Mouse (Mus musculus): ENCODE results near the gene Tchhl1.
"Not testable (repeated sequence)": the region's sequence is repeated elsewhere in the genome, so short reads cannot be mapped to it uniquely, and the experiment has no call there.

The Tchhl1 gene

DNA sequence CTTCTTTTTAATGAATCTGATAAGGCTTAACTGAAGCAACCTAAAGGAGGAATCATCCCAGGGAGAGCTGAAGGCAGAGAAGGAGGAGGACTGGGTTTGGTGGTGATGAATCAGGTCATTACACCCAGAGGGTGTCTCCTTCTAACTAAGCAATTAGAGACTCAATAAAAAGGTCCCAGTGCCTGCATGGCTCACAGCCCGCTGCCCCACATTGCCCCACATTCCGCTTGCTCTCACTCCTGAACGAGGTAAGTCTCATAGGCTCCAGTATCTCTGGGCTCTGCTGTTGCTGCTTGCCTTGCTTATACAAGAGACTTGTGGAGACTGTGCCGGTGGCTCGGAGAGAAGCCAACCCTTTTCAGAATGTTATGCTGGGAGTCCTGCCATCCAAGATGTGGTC, at the start of gene Tchhl1:
TSS of gene Tchhl1 (plus strand) at position 194 of the 400 bp plus-strand sequence.
- DNase-seq (ENCODE audit: low spot score), result no peak

DNA sequence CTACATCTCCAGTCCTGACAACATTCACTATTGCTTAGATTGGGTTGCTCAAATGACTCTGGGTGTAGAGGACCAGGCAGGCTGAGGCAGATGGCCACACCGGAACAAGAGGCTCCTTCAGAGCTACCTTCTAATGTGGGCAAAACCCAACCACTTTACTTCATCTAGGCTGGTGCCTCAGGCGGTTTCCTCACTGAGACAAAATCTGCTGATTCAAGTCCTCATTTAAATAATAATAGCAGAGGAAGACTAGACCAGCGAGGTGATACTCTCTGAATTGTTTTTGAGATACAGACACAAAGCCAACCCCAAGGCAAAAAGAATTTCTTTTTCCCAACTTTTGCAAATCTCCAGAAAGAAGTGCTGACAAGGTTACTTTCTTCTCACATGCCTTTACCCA, 36.9 kb upstream of the Tchhl1 start:
- no peak for DNase-seq (ENCODE audit: low spot score)

DNA sequence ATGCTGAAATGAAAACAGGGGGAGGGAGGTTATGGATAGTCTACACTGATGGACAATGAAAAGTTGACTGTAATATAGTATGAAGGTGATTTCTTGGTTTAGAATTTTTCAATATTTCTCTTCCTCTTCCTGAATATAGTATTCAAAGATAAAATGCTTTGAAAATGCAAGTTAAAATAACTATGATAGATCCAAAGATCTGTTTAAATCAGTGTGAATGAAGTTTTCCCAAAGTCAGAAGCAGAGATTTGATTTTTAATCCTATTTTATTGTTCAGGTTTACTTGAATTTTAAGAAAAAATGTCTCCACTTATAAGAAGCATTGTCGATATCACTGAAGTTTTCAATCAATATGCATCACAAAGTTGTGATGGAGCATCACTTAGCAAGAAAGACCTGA, 26.5 kb upstream of the Tchhl1 start, which contains the start of gene Tchh:
TSS of gene Tchh (plus strand) at position 301 of the 400 bp plus-strand sequence.
- no peak for DNase-seq (ENCODE audit: low spot score)

DNA sequence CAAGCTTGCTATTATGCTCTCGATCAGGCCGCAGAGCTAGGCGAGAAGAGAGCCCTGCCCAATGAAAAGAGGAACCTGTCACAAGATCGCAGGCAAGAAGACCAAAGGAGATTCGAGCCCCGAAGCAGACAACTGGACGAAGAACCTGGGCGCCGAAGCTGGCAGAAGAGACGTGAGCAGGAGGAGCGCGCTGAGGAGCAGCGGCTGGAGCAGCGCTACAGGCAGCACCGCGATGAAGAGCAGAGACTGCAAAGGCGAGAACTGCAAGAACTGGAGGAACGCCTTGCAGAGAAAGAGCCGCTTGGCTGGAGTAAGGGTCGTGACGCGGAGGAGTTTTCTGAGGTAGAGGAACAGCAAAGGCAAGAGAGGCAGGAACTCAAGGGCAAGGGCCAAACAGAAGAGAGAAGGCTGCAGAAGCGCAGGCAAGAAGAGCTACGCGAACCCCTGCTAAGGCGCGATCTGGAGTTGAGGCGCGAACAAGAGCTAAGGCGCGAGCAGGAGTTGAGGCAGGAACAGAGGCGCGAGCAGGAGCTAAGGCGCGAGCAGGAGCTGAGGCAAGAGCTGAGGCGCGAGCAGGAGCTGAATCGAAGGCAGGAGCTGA, 25.0 kb upstream of the Tchhl1 start:
- DNase-seq (ENCODE audit: low spot score), result no peak

DNA sequence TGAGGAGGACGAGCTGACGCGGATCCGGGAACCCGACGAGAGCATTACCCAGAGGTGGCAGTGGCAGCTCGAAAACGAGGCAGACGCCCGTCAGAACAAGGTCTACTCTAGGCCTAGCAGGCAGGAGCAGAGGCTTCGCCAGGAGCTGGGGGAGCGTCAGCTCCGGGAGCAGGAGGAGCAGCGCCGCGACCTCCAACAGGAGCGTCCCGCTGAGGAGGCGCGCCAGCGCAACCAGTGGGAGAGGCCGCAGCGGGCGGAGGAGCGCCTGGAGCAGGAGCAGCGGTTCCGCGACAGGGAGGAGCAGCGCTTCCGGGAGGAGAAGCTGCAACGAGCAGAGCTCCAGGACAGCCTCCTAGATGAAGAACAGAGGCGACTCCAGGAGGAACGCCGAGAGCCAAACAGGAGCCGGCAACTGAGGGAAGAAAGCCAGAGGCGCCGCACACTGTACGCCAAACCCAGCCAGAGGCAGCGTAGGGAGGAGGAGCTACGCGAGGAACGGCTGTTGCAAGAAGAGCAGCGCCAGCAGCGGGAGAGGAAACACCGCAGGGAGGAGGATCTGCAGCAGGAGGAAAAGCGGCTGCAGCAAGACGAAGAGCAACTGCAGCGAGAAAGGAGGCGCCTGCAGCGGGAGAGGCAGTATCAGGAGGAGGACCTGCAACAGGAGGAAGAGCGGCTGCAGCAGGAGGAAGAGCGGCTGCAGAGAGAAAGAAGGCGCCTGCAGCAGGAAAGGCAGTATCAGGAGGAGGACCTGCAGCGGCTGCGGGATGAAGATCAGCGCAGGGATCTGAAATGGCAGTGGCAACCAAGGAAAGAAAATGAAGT, 24.0 kb upstream of the Tchhl1 start:
- no peak for DNase-seq (ENCODE audit: low spot score)

DNA sequence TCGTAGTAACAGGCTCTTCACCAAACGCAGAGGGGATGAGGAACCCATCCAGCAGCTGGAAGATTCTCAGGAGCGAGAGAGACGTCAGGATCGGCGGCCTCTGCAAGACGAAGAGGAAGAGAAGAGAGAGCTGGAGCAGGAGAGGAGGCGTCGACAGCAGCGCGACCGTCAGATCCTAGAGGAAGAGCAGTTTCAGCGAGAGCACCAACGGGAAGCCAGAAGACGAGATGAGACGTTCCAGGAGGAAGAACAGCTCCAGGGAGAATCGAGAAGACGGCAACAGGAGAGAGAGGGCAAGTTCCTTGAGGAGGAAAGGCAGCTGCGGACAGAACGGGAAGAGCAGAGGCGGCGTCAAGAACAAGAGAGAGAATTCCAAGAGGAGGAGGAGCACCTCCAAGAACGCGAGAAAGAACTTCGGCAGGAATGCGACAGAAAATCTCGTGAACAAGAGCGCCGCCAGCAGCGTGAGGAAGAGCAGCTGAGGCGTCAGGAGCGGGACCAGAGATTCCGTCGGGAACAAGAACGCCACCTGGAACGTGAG, 23.3 kb upstream of the Tchhl1 start:
- no peak for DNase-seq (ENCODE audit: low spot score)

DNA sequence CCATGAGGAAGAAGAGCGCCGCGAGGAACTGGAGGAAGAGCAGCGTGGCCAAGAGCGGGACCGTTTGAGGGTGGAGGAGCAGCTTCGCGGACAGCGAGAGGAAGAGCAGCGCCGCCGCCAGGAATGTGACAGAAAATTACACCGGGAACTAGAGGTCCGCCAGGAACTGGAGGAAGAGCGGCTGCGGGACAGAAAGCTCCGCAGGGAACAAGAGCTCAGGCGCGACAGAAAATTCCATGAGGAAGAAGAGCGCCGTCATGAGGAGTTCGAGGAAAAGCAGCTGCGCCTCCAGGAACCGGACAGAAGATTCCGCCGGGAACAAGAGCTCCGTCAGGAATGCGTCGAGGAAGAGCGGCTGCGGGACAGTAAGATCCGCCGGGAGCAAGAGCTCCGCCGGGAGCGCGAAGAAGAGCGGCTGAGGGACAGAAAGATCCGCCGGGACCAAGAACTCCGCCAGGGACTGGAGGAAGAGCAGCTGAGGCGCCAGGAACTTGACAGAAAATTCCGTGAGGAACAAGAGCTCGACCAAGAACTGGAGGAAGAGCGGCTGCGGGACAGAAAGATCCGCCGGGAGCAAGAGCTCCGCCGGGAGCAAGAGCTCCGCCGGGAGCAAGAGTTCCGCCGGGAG, 22.3 kb upstream of the Tchhl1 start:
- DNase-seq (ENCODE audit: low spot score), result no peak

DNA sequence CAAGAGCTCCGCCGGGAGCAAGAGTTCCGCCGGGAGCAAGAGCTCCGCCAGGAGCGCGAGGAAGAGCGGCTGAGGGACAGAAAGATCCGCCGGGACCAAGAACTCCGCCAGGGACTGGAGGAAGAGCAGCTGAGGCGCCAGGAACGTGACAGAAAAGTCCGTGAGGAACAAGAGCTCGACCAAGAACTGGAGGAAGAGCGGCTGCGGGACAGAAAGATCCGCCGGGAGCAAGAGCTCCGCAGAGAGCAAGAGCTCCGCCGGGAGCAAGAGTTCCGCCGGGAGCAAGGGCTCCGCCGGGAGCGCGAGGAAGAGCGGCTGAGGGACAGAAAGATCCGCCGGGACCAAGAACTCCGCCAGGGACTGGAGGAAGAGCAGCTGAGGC, 21.8 kb upstream of the Tchhl1 start:
- DNase-seq (ENCODE audit: low spot score), result not testable (repeated sequence)

DNA sequence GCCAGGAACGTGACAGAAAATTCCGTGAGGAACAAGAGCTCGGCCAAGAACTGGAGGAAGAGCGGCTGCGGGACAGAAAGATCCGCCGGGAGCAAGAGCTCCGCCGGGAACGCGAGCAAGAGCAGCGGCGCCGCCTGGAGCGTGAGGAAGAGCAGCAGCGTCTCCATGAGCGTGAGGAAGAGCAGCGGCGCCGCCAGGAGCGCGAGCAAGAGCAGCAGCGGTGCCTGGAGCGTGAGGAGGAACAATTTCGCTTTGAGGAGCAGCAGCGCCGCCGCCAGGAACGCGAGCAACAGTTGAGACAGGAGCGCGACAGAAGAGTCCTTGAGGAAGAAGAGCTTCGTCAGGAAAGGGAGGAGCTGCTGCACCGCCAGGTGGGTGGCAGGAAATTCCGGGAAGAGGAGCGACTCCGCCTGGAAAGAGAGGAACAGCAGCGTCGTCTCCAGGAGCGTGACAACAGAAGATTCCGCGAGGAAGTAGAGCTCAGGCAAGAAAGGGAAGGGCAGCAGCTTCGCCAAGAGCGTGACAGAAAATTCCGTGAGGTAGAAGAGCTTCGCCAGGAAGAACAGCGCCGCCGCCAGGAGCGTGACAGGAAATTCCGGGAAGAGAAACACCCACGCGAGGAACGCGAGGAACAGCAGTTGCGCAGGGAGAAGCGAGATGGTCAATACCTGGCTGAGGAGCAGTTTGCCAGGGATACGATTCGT, 21.3 kb upstream of the Tchhl1 start:
- no peak for DNase-seq (ENCODE audit: low spot score)

DNA sequence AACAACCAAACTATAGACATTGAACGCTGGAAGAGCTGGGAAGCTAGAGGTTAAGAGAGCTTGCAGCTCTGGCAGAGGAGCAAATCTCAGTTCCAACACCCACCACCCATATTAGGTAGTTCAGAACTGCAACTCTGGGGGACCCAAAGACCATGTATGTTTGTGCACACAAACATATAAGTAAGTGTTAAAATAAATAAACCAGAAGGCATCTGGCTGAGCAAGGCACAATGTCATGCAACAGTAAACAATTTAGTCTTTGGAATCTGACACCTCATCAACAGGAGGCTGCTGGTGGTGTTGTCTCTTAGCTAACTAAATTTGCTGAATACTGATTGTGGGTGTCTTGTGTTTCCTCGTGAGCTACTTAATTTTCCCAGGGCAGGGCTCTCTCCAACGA, 2.0 kb upstream of the Tchhl1 start:
- DNase-seq (ENCODE audit: low spot score), result no peak

DNA sequence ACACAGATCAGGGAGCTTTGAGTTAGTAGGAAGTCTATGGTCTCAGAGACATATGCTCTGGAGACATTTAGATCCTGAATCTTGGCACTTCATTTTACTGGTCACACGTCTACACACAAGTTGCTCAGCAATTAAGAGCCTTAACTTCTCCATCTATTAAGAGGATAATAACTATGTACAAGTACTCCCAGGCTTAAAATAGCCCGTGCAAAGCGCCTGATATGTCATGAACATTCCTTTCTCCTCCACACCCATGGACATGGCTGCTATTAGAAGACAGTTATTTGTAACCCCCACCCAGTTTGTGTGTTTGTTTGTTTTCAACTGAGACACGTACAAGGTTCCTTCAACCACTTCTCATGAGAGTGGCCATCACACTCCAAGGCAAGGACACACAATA, 1.4 kb upstream of the Tchhl1 start:
- DNase-seq (ENCODE audit: low spot score), result no peak

DNA sequence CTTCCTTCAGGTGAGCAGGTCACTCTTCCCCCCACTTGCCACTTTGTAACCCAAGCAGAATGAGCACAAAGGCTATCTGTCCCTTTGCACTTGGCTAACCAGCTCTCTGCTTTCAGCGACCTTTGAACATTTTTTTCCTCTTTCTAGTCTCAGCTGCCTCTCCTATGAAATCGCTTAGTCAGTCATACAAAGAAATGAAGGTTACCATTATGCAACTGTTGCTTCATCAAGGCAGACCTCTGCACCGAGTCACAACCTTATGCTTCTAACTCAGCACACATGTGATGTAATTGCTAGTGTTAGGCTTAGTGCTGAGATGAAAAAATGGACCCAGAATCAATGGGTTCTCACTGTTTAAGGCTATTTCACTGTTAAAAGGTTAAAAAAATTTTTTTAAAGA, 1.1 kb downstream of the Tchhl1 start:
- DNase-seq (ENCODE audit: low spot score), result no peak

DNA sequence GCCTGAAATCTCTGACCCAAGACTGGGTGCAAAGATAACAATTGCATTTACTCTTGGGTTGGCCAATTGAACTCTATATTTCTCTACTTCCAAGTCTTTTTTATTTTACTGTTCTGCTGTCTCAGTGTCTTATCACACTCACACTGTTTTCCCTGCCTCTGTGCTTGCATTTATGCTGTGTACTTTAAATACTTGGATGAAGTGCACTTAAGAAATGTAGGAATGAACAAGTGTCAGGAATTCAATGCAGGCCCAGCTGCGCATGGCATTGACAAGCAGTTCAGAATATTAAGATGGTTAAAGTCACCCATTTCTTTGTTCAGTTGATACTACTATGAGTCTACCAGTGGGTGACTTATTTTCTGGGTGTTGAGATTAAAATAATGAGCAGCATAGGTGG, 11.5 kb downstream of the Tchhl1 start:
- DNase-seq (ENCODE audit: low spot score), result no peak

DNA sequence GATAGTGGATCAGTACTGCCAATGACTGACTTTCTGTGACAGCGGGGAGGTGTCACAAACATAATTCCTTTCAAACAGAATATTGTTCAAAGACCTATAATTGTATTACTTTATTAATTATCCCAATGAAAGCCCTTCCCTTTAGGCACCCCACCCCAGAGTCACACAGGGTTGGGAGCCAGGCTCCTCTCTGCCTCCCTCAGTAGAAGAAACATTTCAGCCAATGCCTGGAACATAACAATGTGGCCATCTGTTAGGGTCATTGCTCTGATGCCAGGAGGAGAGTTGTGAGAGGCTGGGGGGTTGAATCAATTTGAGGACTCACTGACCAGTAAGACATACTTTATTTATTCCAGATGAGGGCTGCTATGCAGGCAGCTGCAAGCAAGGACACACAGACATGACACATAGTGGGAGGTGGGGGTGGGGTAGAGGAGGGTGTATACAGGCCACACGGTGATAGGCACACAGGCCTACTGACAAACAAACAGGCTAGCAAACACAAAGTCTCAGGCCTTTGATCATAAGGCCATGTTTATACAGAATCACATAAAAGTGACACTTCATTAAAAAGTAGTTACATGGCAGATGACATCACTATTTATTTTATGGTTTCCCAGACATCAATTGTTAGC, 13.5 kb downstream of the Tchhl1 start:
- no peak for DNase-seq (ENCODE audit: low spot score)

DNA sequence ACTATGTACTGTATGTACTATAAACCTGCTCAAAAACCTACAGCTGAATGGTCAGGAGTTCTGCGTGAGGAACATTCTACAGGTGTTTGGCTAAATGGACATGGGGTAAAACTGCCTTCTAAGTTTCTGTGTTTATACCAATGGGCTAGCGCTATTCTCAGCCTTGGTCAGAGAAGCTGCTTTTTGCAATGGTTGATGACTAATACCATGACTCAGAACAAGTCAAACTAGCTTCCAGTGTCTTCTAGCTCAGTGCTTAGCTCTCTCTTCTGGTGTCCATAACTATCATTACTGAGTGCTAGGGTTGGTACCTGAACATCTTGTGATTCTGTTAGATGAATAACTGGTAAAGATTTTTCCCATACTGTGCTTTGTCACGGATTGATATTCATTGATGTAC, 17.1 kb downstream of the Tchhl1 start:
- no peak for DNase-seq (ENCODE audit: low spot score)

DNA sequence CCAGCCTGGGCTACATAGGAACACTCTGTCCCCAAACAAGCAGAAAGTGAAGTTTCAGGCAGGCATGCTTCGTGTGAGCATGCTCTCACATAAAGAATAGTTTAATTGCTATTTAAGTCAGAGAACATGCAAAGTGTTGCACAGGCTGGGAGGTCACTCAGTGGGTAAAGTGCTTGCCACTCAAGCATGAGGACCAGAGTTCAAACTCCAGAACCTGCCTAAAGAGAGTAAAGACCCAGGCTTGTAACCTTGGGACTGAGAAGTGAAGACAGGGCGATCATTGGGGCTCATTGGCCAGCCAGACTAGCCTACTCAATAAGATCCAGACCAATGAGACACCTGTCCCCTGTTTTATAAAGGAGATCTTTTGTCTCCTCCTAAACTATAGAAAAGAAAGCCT, 20.0 kb downstream of the Tchhl1 start:
- DNase-seq (ENCODE audit: low spot score), result no peak

DNA sequence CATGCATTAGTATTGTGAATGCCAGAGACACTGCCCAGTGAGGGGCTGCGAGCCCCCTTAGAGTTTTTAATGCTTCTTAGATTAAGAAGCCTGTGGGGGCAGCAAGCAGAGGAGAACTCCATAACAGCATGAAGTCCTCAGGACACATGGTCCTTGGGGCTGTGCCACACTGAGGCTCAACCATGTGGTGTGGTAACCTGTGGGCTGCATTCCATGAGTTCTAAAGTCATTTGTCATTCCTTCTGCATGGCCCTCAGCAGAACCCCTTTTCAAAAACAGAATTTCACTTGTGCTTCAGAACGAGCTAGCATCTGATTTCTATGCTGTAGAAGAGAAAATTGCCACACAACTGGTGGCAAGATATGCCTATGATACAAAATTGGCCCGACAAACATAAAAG, 23.6 kb downstream of the Tchhl1 start:
- DNase-seq (ENCODE audit: low spot score), result no peak

DNA sequence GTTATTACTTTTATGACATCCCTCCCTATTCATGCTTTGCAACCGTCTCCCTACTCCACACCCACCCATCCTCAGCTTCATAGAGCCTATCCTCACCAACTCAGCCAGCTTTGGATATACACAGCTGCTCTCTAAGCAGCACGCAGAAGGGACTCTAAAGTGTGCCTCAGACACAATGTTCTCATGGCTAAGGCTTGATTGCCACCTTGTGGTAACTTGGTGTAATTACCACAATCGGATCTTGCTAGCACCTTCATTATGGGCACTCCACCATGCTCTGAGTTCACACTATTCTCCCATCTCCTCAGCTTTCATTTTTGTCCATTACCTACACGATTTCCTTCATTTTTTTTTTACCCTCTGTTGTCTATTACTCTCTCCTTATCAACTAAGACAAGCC, 25.4 kb downstream of the Tchhl1 start:
- no peak for DNase-seq (ENCODE audit: low spot score)

DNA sequence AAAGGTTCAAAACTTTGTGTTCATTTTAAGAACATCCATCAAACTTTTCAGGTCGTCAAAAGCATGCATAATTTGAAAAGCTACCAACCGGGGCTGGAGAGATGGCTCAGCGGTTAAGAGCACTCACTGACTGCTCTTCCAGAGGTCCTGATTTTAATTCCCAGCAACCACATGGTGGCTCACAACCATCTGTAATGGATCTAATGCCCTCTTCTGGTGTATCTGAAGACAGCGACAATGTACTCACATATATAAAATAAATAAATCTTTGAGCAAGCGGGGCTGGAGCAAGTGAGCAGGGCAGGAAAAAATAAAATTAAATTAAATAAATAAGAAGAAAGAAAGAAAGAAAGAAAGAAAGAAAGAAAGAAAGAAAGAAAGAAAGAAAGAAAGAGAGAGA, 26.2 kb downstream of the Tchhl1 start:
- DNase-seq (ENCODE audit: low spot score), result not testable (repeated sequence)

DNA sequence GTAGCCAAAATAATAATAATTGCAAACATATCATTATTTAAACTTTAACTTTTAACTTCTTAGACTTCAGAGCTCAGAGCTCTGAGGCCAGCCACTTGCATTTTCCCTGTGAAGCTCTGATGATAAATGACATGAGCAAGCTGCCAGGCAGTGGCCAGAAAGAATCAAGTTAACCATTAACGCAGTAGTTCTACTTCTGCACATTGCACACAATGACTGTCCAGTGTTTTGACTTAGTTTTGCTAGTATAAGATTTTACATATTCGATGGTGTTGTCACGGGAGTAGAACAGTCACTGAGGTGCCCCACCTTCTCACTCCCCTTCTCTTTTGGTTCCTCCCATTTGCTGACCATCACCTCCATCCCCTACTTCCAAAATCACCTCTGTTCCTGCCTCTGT, 28.6 kb downstream of the Tchhl1 start:
- no peak for DNase-seq (ENCODE audit: low spot score)

DNA sequence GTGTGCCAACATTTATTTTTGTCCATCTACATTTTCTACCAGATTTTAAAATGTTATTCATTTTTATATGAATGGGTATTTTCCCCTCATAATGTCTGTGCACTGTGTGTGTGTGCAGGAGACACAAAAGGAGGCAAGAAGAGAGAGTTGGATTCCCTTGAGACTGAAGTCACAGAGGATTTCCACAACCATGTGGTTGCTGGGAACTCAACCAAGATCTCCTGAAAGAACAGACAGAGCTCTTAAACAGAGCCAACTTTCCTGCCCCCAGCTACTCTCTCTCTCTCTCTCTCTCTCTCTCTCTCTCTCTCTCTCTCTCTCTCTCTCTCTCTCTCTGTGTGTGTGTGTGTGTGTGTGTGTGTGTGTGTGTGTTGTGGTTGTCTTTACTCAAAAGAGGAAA, 30.6 kb downstream of the Tchhl1 start:
- DNase-seq (ENCODE audit: low spot score), result no peak

All from spleen, adult 12 weeks (tissue).